Mouse (Mus musculus): Measurements from ENCODE around the gene Epha7. TPM values are rescaled to one million over a fixed set of nuclear protein-coding genes. Genes with fewer than 3 reads are reported as not detected.

Gene Epha7
- polyA plus RNA-seq, 1 experiment = 0.05 TPM

DNA sequence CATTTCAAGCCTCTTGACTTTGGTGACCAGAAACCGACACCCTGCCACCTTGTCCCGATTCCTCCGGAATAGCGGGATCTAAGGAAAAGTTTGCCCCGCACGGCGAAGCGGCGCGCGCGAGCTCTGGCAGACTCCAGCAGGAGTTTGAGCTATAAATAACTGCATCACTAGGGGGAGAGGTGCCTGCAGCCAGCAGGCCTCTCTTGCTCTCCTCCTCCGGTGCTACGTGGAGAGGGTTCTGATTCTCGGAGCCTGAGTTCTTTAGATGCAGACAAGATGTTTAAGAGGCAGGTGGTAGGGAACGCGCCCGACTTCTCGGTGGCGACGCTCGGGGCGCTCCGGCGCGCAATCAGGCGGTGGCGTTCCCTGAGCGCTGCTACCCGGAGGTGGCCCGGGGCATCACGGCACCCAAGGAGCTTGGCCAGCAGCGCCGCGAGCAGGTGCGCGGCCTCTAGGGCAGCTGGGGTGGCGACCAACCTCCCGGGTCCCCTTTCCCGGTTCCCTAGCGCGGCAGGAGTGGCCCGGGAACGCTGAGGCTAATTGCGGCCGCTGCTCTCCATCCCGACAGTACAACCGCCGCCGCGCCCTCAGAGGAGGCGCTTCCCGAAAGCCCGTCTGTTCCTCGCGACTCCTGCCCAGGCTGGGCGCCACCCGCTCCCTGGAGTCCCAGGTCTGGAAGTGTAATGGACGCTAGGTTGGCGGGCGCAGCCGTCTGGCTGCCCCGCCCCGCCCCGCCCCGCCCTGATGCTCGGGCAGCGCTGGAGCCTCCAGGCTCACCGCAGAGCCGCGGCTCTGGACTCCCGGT lies 2.1 kb downstream of the Epha7 start:
- no peaks in the 10 kb centered on the region for H3K36me3 ChIP-seq (ENCODE audit: control insufficient read depth, insufficient read depth, low read length)
- H3K27ac ChIP-seq (ENCODE audit: insufficient read depth, low read length) = no peak overlapping the region
- peaks cover 21% of the 10 kb centered on the region for H3K27me3 ChIP-seq (ENCODE audit: control insufficient read depth, insufficient read depth, low read length)
- peak in 1 of 2 experiments; percentile 3 for DNase-seq (ENCODE audit: low read depth in 1 of 2, low spot score in 2 of 2)
- peak overlapping the region; percentile 30; the same call in 1 of the 2 replicates for H3K4me3 ChIP-seq (ENCODE audit: extremely low read depth, insufficient read depth, insufficient read length)
- 2% methylated on average over 71 of the region's 72 CpGs for WGBS
- no peak for TF ChIP-seq CTCF (IDR thresholded peaks at IDR 0.05; ENCODE audit: extremely low read depth, insufficient read depth, insufficient read length, insufficient replicate concordance)
- no peak for TF ChIP-seq POLR2A (IDR thresholded peaks at IDR 0.05; ENCODE audit: low read depth, low read length)
- peaks cover 3% of the 10 kb centered on the region; the same call in 1 of the 2 replicates for H3K4me1 ChIP-seq (ENCODE audit: control insufficient read depth, insufficient read depth, insufficient read length)

DNA sequence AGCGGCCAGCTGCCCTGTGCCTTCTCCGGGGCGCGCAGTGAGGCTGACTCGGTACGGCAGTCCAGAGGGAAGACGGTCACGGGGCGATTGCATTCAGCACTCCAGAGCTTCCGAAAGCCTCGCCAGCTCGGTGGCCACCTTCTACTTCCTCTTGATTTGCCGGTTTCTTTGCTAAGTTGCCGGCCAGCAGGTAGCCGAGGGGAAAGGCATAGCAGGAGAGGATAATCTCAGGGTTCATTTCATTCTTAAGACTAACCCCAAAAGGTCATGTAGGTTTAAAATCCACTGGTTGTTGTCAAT lies 2.6 kb downstream of the Epha7 start:
- Histone ChIP-seq H3K36me3 (ENCODE audit: control insufficient read depth, insufficient read depth, low read length) (no peaks in the 10 kb centered on the region), H3K4me3 (ENCODE audit: extremely low read depth, insufficient read depth, insufficient read length) (peak overlapping the region; percentile 30), H3K4me1 (ENCODE audit: control insufficient read depth, insufficient read depth, insufficient read length) (peaks cover 3% of the 10 kb centered on the region; the same call in 1 of the 2 replicates), H3K27me3 (ENCODE audit: control insufficient read depth, insufficient read depth, low read length) (peaks cover 21% of the 10 kb centered on the region), H3K27ac (ENCODE audit: insufficient read depth, low read length) (no peak overlapping the region)
- DNase-seq (ENCODE audit: low read depth in 1 of 2, low spot score in 2 of 2) = no peak
- 2% methylated on average over 15 of the region's 15 CpGs for WGBS
- TF ChIP-seq POLR2A (IDR thresholded peaks at IDR 0.05; ENCODE audit: low read depth, low read length) (no peak), CTCF (IDR thresholded peaks at IDR 0.05; ENCODE audit: extremely low read depth, insufficient read depth, insufficient read length, insufficient replicate concordance) (no peak)

DNA sequence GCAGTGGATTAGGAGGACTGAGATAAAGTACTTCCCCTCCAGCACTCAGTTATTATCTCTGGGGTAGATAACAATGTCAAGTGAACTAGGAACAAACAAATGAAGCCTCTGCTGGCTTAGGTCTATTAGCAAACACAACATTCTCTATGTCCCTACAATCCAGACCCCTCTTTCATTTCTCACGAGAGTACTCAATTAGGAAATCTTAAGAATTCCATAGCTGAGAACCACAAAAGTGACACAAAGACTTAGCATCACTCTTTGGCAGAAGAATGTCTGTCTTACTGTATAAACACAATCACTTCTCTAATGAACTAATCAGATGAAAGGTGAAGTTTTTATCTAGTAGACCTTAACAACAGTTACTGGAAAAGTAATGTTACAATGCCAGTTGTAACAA lies 10.7 kb downstream of the Epha7 start:
- no peaks in the 10 kb centered on the region for H3K27me3 ChIP-seq (ENCODE audit: control insufficient read depth, insufficient read depth, low read length)
- TF ChIP-seq POLR2A (IDR thresholded peaks at IDR 0.05; ENCODE audit: low read depth, low read length) (no peak), CTCF (IDR thresholded peaks at IDR 0.05; ENCODE audit: extremely low read depth, insufficient read depth, insufficient read length, insufficient replicate concordance) (no peak)
- no peaks in the 10 kb centered on the region for H3K4me1 ChIP-seq (ENCODE audit: control insufficient read depth, insufficient read depth, insufficient read length)
- WGBS = 68% methylated on average over 1 of the region's 1 CpGs
- H3K4me3 ChIP-seq (ENCODE audit: extremely low read depth, insufficient read depth, insufficient read length) = no peak overlapping the region
- H3K27ac ChIP-seq (ENCODE audit: insufficient read depth, low read length) = no peak overlapping the region
- no peaks in the 10 kb centered on the region for H3K36me3 ChIP-seq (ENCODE audit: control insufficient read depth, insufficient read depth, low read length)
- no peak for DNase-seq (ENCODE audit: low read depth in 1 of 2, low spot score in 2 of 2)

DNA sequence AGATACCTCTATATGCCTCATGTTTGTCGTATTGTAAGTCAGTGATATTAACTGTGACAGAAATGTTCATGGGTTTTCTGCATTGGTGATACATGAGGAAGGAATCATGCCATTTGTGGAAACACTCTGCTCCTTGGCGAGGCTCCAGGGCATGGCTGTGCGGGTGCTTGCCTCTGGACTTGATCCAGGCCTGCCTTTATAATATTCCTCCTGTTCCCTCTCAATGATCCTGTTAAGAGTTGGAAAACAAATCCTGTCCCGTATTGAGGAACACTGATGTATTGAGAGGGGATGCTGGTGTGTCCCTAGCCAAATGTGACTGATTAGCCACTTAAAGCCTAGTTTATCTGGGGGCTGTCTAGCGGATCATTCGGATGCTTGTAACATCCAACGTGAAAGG lies 11.7 kb downstream of the Epha7 start:
- H3K27me3 ChIP-seq (ENCODE audit: control insufficient read depth, insufficient read depth, low read length) = no peaks in the 10 kb centered on the region
- no peak for DNase-seq (ENCODE audit: low read depth in 1 of 2, low spot score in 2 of 2)
- no peaks in the 10 kb centered on the region for H3K36me3 ChIP-seq (ENCODE audit: control insufficient read depth, insufficient read depth, low read length)
- 80% methylated on average over 7 of the region's 7 CpGs for WGBS
- H3K4me1 ChIP-seq (ENCODE audit: control insufficient read depth, insufficient read depth, insufficient read length) = no peaks in the 10 kb centered on the region
- TF ChIP-seq CTCF (IDR thresholded peaks at IDR 0.05; ENCODE audit: extremely low read depth, insufficient read depth, insufficient read length, insufficient replicate concordance) (no peak), POLR2A (IDR thresholded peaks at IDR 0.05; ENCODE audit: low read depth, low read length) (no peak)
- H3K27ac ChIP-seq (ENCODE audit: insufficient read depth, low read length) = no peak overlapping the region
- H3K4me3 ChIP-seq (ENCODE audit: extremely low read depth, insufficient read depth, insufficient read length) = no peak overlapping the region

DNA sequence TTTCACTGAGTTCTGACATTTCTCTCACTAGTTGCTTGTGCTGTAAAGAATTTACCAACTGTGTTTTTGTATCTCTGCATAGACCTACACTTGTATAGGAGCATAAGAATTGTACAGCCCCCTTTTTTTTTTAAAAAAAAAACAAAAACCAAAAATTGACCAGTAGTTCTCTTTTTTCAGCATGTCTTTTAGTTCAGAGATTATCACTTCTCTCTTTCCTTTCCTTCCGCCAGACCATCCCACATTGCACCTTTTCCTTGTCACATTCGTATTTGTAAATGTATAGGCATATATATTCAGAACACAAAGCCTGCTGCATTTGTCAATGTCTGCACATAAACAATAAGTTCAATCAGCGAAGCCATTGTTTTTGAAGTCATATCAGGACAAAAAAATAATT lies 24.7 kb downstream of the Epha7 start:
- WGBS = 61% methylated on average over 3 of the region's 3 CpGs
- no peaks in the 10 kb centered on the region for H3K36me3 ChIP-seq (ENCODE audit: control insufficient read depth, insufficient read depth, low read length)
- TF ChIP-seq POLR2A (IDR thresholded peaks at IDR 0.05; ENCODE audit: low read depth, low read length) = no peak
- no peak for TF ChIP-seq CTCF (IDR thresholded peaks at IDR 0.05; ENCODE audit: extremely low read depth, insufficient read depth, insufficient read length, insufficient replicate concordance)
- no peaks in the 10 kb centered on the region for H3K27me3 ChIP-seq (ENCODE audit: control insufficient read depth, insufficient read depth, low read length)
- H3K4me3 ChIP-seq (ENCODE audit: extremely low read depth, insufficient read depth, insufficient read length) = no peak overlapping the region
- H3K27ac ChIP-seq (ENCODE audit: insufficient read depth, low read length) = no peak overlapping the region
- H3K4me1 ChIP-seq (ENCODE audit: control insufficient read depth, insufficient read depth, insufficient read length) = no peaks in the 10 kb centered on the region
- DNase-seq (ENCODE audit: low read depth in 1 of 2, low spot score in 2 of 2) = no peak

DNA sequence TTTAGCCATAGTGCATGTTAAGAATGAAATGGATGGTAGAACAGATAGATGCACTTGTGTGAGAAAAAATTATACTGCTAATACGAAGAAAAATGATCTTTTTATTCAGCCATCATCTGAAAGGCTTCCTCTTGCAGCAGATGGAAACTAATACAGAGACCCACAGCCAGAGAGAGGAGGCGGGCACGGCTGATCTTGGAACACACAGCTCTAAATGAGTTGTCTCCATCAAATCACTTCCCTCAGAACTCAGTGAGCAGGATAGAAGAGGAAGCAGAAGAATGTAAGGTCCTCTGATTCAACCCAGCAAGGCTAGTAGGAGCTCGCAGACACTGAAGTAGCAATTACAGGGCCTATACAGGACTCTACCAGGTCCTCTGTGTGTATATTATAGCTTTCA lies 33.4 kb downstream of the Epha7 start:
- TF ChIP-seq CTCF (IDR thresholded peaks at IDR 0.05; ENCODE audit: extremely low read depth, insufficient read depth, insufficient read length, insufficient replicate concordance) (no peak), POLR2A (IDR thresholded peaks at IDR 0.05; ENCODE audit: low read depth, low read length) (no peak)
- no peak for DNase-seq (ENCODE audit: low read depth in 1 of 2, low spot score in 2 of 2)
- 88% methylated on average over 4 of the region's 4 CpGs for WGBS
- no peaks in the 10 kb centered on the region for H3K36me3 ChIP-seq (ENCODE audit: control insufficient read depth, insufficient read depth, low read length)
- no peak overlapping the region for H3K27ac ChIP-seq (ENCODE audit: insufficient read depth, low read length)
- no peaks in the 10 kb centered on the region for H3K4me1 ChIP-seq (ENCODE audit: control insufficient read depth, insufficient read depth, insufficient read length)
- no peaks in the 10 kb centered on the region for H3K27me3 ChIP-seq (ENCODE audit: control insufficient read depth, insufficient read depth, low read length)
- H3K4me3 ChIP-seq (ENCODE audit: extremely low read depth, insufficient read depth, insufficient read length) = no peak overlapping the region

DNA sequence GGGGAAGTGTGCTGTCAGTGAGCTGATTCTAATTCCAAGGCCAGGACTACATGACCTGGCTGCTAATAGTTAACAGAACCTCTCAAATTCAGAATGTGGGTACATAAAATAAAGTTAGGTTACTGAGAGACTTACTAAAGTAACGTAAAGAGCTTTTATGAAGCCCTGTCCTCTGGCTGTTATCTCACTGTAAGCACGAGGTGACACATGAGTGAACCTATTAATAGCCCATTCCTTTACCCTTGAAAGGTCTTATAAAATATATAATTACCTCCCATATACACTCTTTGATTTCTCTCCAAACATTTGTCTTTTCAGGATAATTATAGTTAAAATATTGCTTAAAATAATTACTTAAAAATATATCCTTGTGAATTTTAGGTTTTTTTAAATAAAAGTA lies 37.5 kb downstream of the Epha7 start:
- Histone ChIP-seq H3K4me1 (ENCODE audit: control insufficient read depth, insufficient read depth, insufficient read length) (no peaks in the 10 kb centered on the region), H3K36me3 (ENCODE audit: control insufficient read depth, insufficient read depth, low read length) (no peaks in the 10 kb centered on the region), H3K27me3 (ENCODE audit: control insufficient read depth, insufficient read depth, low read length) (no peaks in the 10 kb centered on the region), H3K27ac (ENCODE audit: insufficient read depth, low read length) (no peak overlapping the region), H3K4me3 (ENCODE audit: extremely low read depth, insufficient read depth, insufficient read length) (no peak overlapping the region)
- WGBS = 74% methylated on average over 2 of the region's 2 CpGs
- DNase-seq (ENCODE audit: low read depth in 1 of 2, low spot score in 2 of 2) = no peak
- no peak for TF ChIP-seq POLR2A (IDR thresholded peaks at IDR 0.05; ENCODE audit: low read depth, low read length)
- TF ChIP-seq CTCF (IDR thresholded peaks at IDR 0.05; ENCODE audit: extremely low read depth, insufficient read depth, insufficient read length, insufficient replicate concordance) = no peak
